Mouse (Mus musculus): ENCODE data around the gene Prkch.

- no peak for TF ChIP-seq CTCF (IDR thresholded peaks at IDR 0.05; ENCODE audit: low read depth, low read length)
- no peak for TF ChIP-seq POLR2AphosphoS5 (IDR thresholded peaks at IDR 0.05; ENCODE audit: insufficient replicate concordance, low read depth, low read length)
Measured at GRCm38 (mm10) chr12:73723887-73724286, 139.3 kb downstream of the Prkch start.
